Mouse (Mus musculus) brain, adult 10 weeks (tissue): ENCODE data around the gene Lpar3. TPM values are rescaled to one million over a fixed set of nuclear protein-coding genes. Genes with fewer than 3 reads are reported as not detected.

Experiments
- polyA plus RNA-seq: library from polyadenylated mRNA; stranded (reverse); fragments of 350-450 nt; fragmentation: Illumina TruSeq; extraction: RNeasy Lipid Tissue Mini Kit (QIAGEN cat#74804); gene quantifications from one replicate; pipeline ENCODE4 v1.2.3, GENCODE M21; 2015; ENCODE audit warnings: low read depth, low replicate concordance

Gene Lpar3
- polyA plus RNA-seq = 0.18 TPM

DNA sequence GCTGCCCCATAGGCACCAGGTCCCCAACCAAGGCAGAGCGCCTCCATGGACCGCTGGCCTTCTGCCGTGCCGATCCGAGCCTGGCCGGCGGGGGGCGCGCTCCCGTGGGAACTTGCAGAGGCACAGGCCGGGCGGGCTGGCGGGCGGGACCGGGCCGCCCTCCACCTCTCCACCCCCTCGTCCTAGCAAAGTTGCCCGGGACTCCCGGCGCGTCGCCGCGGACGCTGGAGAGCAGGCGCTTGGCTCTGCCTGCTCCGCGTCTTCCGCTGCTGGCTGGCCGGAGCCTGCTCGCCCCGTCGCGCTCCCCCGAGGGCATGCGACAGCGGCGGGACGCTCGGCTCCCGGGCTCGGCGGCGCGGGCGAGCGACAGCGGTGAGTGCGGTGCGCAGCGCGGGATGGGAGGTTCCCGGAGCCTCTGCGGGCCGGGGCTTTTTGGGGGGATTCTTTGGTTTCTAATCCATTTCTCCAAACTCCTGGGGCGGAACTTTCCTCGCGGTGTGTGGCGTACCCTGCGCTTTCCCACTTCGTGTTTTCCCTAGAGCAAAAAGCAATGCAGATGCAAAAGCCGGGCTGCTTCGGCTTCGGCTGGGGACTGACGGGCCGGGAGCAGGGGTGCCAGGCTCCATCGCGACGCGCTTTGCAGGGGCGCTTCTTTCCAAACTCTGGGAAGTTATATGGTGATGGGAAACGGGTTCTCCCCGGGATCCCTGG lies at the start of gene Lpar3:
Gene Lpar3, plus strand, starts transcription at position 188 of the 711 bp plus-strand sequence.

Other genes starting within 250 kb of the Lpar3 start
- gene Syde2, start 233.1 kb upstream of the Lpar3 start, polyA plus RNA-seq = 1.3 TPM
- 1.7 TPM for gene Wdr63, start 112.8 kb upstream of the Lpar3 start, polyA plus RNA-seq
- not detected for gene Mcoln3, start 103.5 kb upstream of the Lpar3 start, polyA plus RNA-seq
- not detected for gene Mcoln2, start 71.1 kb upstream of the Lpar3 start, polyA plus RNA-seq
- 54.5 TPM for gene Ssx2ip, start 183.7 kb downstream of the Lpar3 start, polyA plus RNA-seq
- 9.6 TPM for gene Ctbs, start 228.8 kb downstream of the Lpar3 start, polyA plus RNA-seq